Mouse (Mus musculus): Measurements from ENCODE around the gene Gm49358. TPM values are rescaled to one million over a fixed set of nuclear protein-coding genes. Genes with fewer than 3 reads are reported as not detected.

Gm49358 gene
- not detected in 2 replicates for polyA plus RNA-seq (2012; rRNA removed)

DNA sequence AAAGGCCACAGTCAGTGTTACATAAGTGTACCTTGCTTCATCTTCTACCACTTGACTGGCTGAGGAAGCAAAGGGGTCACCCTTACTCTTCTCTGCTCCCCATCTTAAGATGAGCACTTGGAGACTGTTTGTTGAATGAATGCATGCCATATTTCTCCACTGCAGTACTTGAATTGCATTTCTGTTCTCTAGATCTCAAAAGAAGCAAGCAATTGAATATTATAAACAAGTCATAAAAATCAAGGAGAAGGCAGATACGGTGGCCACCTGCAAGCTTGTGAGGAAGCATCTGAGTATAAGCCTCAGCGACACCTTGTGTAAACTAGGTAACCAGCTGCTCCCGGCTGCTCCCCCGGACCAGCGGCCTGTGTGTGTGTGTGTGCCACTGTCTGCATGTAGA, at the start of gene Gm49358:
Gm49358 (plus strand) TSS at position 301 of the 400 bp plus-strand sequence.

DNA sequence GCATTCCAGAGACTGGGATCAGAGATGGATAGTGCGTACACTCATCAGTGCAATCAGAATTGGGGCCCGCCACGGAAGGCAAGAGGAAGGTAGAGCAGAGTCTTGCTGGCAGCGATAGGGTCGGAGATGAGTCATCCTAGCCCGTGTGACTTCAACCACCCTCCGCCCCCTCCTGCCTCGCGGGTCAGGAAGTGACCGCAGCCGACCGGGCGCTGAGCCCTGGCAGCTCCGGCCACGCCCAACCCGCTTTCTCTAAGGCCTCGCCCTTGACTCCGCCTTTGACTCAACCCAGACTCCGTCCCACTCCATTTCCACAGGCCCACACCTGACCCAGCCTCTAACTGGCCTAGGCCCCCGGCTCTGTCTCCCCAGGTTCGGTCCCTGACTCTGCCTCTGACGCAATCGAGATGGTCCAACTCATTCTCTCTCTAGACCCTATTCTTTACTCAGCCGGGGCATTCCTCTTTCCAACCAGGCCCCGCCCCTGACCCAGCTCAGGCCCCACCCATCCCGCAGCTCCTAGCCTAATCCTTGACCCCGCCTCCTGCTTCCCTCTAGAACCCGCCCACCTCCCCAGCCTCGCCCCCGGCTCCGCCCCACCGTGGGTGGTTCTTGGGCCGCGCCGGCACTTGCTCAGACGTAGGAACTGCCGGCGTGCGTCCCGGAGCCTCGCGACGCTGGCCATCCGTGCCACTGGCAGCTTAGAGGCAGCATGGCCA, 14.8 kb downstream of the Gm49358 start, which contains the start of gene Nt5dc3:
Nt5dc3 (plus strand) TSS at position 608 of the 719 bp plus-strand sequence.

Other genes with a start within 250 kb of the Gm49358 start
- 4.5 and 7.0 TPM in 2 replicates for gene Hsp90b1, start 58.5 kb upstream of the Gm49358 start, polyA plus RNA-seq (2012; rRNA removed)
- gene Ttc41, start 58.2 kb upstream of the Gm49358 start, polyA plus RNA-seq (2012; rRNA removed) = 0.23 TPM in 2 replicates
- gene Nt5dc3, start 15.0 kb downstream of the Gm49358 start, polyA plus RNA-seq (2012; rRNA removed) = 4.5 and 4.7 TPM in 2 replicates
- gene Stab2, start 244.1 kb downstream of the Gm49358 start, polyA plus RNA-seq (2012; rRNA removed) = 0.33 and 0.39 TPM in 2 replicates

All from stomach, adult 2 months (tissue).